Mouse (Mus musculus) left cerebral cortex, postnatal 14 days (tissue): ENCODE results near the gene Gm45140. TPM values are rescaled to one million over a fixed set of nuclear protein-coding genes. Genes with fewer than 3 reads are reported as not detected.
A peak's percentile ranks its signal among the peaks of the same experiment; 100 is the strongest.

ENCODE experiments used
- DNase-seq, 2 experiments: peaks; one replicate each; pipeline ENCODE4 v3.0.0; 2021 to 2022; ENCODE audit warnings: low spot score in 2 of 2, mixed read lengths in 1 of 2
- intact Hi-C: fragments of 180-260 bp; cut with DNase I; formaldehyde crosslinking; loops from one replicate; pipeline ENCODE4 v1.15.1; 2025
- long read RNA-seq, 2 experiments: library from polyadenylated mRNA; stranded (forward); transcript quantifications; one replicate each; pipeline ENCODE4 v2.0.0; 2021
- total RNA-seq, 2 experiments: library from RNA; stranded (reverse); gene quantifications; 2 replicates each; pipeline ENCODE4 v1.2.3; 2021

Gm45140 gene
- total RNA-seq: 1 to 10 TPM; 3.2 to 3.5 TPM
- long read RNA-seq, experiment 1, partial matches to known transcripts: 0 of 7 reads
- long read RNA-seq, experiment 1, other reads (novel, unspliced or antisense): 7 of 7 reads
- long read RNA-seq, experiment 2, partial matches to known transcripts: 0 of 1 reads
- long read RNA-seq, experiment 2, other reads (novel, unspliced or antisense): 1 of 1 reads

- intact Hi-C loops: no loop called here
- no peak for DNase-seq
Measured at GRCm38 (mm10) chr6:87835695-87836094, at the start of gene Gm45140. TSS of gene Gm45140 (minus strand) at chr6:87835795.

DNA sequence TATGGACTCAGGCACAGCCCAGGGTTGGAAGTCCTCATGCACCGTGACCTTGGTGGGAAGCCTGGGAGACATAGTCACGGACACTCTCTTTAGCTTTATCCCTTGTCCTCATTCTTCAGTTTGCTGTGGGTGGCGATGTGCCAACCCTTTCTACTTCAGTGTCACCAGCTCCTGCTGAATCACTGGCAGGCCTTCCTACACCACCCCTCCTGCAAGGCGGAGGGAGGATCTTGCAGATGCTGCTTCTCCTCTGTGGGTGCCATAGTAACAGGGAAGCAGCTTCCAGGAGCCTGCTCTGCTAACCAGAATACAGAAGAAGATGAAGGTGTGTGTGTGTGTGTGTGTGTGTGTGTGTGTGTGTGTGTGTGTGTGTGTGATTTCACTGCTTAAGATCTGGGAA, 47.2 kb upstream of the Gm45140 start:
- intact Hi-C loops: no loop called here
- peak; percentile 85 to 94 for DNase-seq

DNA sequence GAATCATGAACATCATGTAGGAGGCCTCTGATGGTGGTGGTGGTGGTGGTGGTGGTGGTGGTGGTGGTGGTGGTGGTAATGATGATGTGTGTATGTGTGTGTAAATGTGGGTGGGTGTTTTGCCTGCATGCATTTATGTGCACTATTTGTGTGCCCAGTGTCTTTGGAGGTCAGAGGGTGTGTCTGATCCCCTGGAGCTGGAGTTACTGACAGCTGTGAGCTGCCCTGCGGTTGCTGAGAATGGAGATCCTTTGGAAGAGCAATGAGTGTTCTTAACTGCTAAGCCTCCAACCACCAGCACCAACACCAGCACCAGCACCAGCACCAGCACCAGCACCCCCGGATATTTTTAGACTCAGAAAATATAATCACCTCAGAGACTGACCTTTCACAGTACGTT, 46.6 kb upstream of the Gm45140 start:
- intact Hi-C loops: no loop called here
- DNase-seq: no peak

DNA sequence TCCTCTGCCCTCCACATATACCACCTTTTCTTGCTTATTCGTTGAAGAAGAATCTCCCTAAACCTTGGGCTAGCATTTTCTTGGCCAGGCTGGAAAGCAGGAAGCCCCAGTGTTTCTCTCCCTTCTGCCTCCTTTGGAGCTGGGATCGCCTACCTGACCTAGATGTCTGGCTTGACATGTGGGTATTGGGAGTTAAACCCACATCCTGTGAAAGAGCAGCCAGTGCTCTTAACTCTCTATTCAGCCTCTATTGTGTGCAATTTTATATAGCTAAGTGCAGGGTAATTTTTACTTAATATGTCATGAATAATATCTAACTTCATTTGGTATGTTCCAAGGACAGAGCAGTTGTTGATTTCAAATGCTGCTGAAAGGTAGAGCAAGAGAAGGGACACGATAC, 44.0 kb upstream of the Gm45140 start:
- intact Hi-C loops: no loop called here
- DNase-seq: no peak

DNA sequence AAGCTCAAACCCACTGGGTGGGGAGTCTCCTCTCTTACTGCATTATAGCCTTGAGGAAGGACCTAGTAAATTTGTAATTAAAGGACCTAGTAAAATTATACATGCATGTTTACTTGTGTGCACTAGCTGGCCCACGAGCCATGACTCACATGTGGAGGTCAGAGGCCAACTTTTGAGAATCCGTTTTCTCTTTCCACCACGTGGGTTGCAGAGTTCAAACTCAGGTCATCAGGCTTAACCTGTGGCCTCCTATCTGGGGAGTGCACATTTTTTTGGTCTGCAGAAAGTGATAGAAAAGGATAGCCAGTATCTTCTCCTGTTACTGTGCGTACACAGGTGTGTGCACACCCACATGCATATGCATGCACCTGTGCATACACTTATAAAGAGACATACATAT, 43.4 kb upstream of the Gm45140 start:
- intact Hi-C loops: no loop called here
- DNase-seq: no peak

- intact Hi-C loops: no loop called here
- DNase-seq: no peak
Measured at GRCm38 (mm10) chr6:87876068-87876643, 40.6 kb upstream of the Gm45140 start.

GRCm38 (mm10) chr6:87875562-87875961, 40.0 kb upstream of the Gm45140 start:
- intact Hi-C loops: no loop called here
- DNase-seq: no peak

- intact Hi-C loops: no loop called here
- no peak for DNase-seq
Measured at GRCm38 (mm10) chr6:87875083-87875482, 39.5 kb upstream of the Gm45140 start.

GRCm38 (mm10) chr6:87873963-87874362, 38.4 kb upstream of the Gm45140 start:
- intact Hi-C loops: no loop called here

GRCm38 (mm10) chr6:87873104-87873503, 37.5 kb upstream of the Gm45140 start:
- DNase-seq: no peak
- intact Hi-C loops: no loop called here

More at GRCm38 (mm10) chr6:87873963-87874362, 38.4 kb upstream of the Gm45140 start:
- no peak for DNase-seq

DNA sequence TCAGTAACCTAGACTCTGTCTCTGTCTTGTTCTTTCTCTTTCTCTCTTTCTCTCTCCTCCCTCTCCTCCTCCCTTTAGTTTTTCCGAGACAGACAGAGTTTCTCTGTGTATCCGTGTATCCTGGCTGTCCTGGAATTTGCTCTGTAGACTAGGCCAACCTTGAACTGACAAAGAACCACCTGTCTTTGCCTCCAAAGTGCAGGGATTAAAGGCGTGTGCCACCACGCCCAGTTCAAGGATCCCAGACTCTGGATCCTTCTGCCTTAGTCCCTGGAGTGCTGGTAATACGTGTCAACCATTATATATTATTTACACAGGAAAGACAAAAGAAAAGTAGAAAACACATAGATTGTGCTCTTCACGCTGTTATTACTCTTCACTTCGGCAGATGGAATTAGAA, 35.6 kb upstream of the Gm45140 start:
- intact Hi-C loops: no loop called here
- no peak for DNase-seq

GRCm38 (mm10) chr6:87870440-87870839, 34.8 kb upstream of the Gm45140 start:
- intact Hi-C loops: no loop called here
- no peak for DNase-seq

GRCm38 (mm10) chr6:87868871-87869506, 33.4 kb upstream of the Gm45140 start:
- peak in 1 of 2 experiments; percentile 25 for DNase-seq
- intact Hi-C loops: no loop called here

GRCm38 (mm10) chr6:87867256-87867655, 31.7 kb upstream of the Gm45140 start:
- DNase-seq: no peak
- intact Hi-C loops: no loop called here

GRCm38 (mm10) chr6:87866211-87866610, 30.6 kb upstream of the Gm45140 start:
- DNase-seq: no peak
- intact Hi-C loops: no loop called here

DNA sequence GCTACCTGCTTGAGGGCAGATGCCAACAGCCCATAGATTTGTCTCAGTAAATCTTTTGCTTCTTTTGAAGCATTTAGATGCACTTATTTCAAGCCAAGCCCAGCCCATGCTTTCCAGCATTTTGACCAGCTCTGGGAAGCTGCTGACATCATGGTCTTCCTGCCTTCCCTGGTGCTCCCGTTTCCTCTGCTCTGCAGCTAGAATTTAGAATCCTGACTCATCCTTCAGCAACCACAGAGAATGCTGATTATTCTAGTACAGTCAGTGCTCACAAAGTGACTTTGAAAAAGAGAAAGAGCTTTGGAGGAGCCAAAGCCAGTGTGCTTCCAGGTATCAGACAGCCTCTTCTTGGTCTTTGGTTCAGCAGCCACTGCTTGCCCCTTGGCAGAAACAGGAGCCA, 21.5 kb upstream of the Gm45140 start:
- DNase-seq: no peak
- intact Hi-C loops: no loop called here

DNA sequence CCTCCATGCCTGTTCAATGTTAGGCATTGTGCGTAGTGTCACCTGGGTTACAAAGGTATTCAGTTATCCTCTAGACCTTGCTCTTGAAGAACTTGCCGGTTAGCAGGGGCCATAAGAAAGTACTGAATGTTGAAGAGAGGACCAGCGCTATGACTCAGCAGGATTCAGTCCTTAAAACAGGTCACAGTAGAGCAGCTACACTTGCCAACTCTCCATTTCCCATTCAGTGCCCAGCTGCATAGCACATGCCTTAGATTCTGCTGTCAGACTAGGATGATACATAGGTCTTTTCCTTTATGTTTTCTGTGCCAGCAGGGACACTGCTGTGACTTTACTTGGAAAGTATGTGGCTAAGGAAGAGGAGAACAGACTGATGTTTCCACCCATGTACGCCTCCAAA, 17.9 kb upstream of the Gm45140 start:
- intact Hi-C loops: no loop called here
- no peak for DNase-seq

GRCm38 (mm10) chr6:87851871-87852270, 16.3 kb upstream of the Gm45140 start:
- intact Hi-C loops: no loop called here
- no peak for DNase-seq

- peak; percentile 98 for DNase-seq
- intact Hi-C loops: no loop called here
Measured at GRCm38 (mm10) chr6:87850900-87851614, 15.5 kb upstream of the Gm45140 start, which contains the start of gene Cnbp. TSS of gene Cnbp (minus strand) at chr6:87851106.

DNA sequence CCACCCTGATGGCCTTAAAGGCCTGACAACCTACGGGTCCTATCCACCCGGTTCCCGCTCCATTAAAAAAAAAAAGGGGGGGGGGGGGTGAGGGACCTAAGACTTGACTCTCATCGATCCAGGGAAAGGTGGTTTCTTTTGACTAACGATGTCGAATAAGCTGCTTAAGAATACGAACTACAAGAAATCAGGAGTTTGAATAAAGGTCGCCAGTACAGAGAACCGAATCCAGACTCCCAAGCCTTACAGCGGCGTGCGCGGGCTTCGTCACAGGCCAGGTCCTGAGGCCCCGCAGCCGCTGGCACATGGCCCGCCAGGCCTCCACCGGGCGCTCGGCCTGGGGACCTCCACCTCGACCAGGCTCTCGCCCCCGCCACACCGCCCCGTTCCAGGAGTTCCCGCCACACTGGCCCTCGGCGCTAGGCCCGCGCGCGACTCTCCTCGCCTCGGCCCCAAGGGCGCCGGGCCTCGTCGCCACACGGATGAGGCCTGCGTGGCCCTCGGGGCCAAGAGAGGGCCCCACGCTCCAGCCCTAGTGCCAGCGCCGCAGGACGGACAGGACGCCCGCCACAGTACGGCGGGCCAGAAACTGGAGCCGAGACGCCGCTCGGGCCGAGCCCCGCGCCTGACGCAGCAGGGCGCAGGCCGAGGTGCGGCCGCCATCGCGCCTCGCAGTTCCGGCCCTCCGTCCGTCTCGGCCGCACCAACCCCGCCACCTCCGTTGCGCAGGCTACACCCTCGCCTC, 14.7 kb upstream of the Gm45140 start:
- intact Hi-C loops: no loop called here
- peak in 1 of 2 experiments; percentile 46 for DNase-seq
